Mouse (Mus musculus) inflammation-experienced regulatory T-cells, adult 6 months (primary cell): ENCODE measurements around the gene Gm28374. TPM values are rescaled to one million over a fixed set of nuclear protein-coding genes. Genes with fewer than 3 reads are reported as not detected.
"Not testable (repeated sequence)": the region's sequence is repeated elsewhere in the genome, so short reads cannot be mapped to it uniquely, and the experiment has no call there.

Experiments
- ATAC-seq: one replicate; pipeline ENCODE4 v1.8.0; 2017
- polyA plus RNA-seq, 3 experiments: library from polyadenylated mRNA; unstranded; fragments of 100-300 nt; shearing (Covaris generic); gene quantifications; one replicate each; pipeline ENCODE4 v1.2.1; 2017

Gene Gm28374
- polyA plus RNA-seq = 1 to 10 TPM in 1 of 3 experiments, under 1 TPM in 1, not detected in 1; 0.77 to 1.1 TPM

- ATAC-seq = no peak
These were observed at the start of gene Gm28374 for GRCm38 (mm10) chr19:6082156-6082555. Gene Gm28374, minus strand, starts transcription at chr19:6082256.

GRCm38 (mm10) chr19:6130414-6131128 is 48.5 kb upstream of the Gm28374 start:
- not testable (repeated sequence) for ATAC-seq

- peak; percentile 96 for ATAC-seq
These were observed 45.8 kb upstream of the Gm28374 start, which contains the start of gene Snx15 for GRCm38 (mm10) chr19:6127760-6128341. Gene Snx15, minus strand, starts transcription at chr19:6128304.

- no peak for ATAC-seq
These were observed 44.9 kb upstream of the Gm28374 start for GRCm38 (mm10) chr19:6126789-6127580.

- no peak for ATAC-seq
These were observed 44.2 kb upstream of the Gm28374 start for GRCm38 (mm10) chr19:6126289-6126688.

- no peak for ATAC-seq
These were observed 42.8 kb upstream of the Gm28374 start for GRCm38 (mm10) chr19:6124898-6125297.

- no peak for ATAC-seq
These were observed 41.3 kb upstream of the Gm28374 start for GRCm38 (mm10) chr19:6123330-6123729.

- no peak for ATAC-seq
These were observed 39.7 kb upstream of the Gm28374 start for GRCm38 (mm10) chr19:6121761-6122160.

GRCm38 (mm10) chr19:6118677-6119185 is 36.7 kb upstream of the Gm28374 start:
- ATAC-seq = no peak

GRCm38 (mm10) chr19:6117986-6118676 is 36.1 kb upstream of the Gm28374 start, which contains the start of gene Sac3d1:
Gene Sac3d1, minus strand, starts transcription at chr19:6118650.
- ATAC-seq = peak; percentile 96

GRCm38 (mm10) chr19:6117346-6117985 is 35.4 kb upstream of the Gm28374 start:
- ATAC-seq = no peak

GRCm38 (mm10) chr19:6116113-6116850 is 34.2 kb upstream of the Gm28374 start:
- no peak for ATAC-seq

- no peak for ATAC-seq
These were observed 31.1 kb upstream of the Gm28374 start for GRCm38 (mm10) chr19:6113116-6113515.

- ATAC-seq = no peak
These were observed 23.5 kb upstream of the Gm28374 start, which contains the start of gene Naaladl1 for GRCm38 (mm10) chr19:6105586-6105985. Gene Naaladl1, plus strand, starts transcription at chr19:6105782.

GRCm38 (mm10) chr19:6104476-6104875 is 22.4 kb upstream of the Gm28374 start:
- no peak for ATAC-seq

GRCm38 (mm10) chr19:6102169-6102853 is 20.3 kb upstream of the Gm28374 start:
- no peak for ATAC-seq

- no peak for ATAC-seq
These were observed 19.1 kb upstream of the Gm28374 start for GRCm38 (mm10) chr19:6101186-6101585.

- no peak for ATAC-seq
These were observed 15.8 kb upstream of the Gm28374 start for GRCm38 (mm10) chr19:6097847-6098246.

- ATAC-seq = no peak
These were observed 12.1 kb upstream of the Gm28374 start, which contains the start of gene AC131692.1 for GRCm38 (mm10) chr19:6094119-6094518. Gene AC131692.1, plus strand, starts transcription at chr19:6094419.

- no peak for ATAC-seq
These were observed 6.8 kb upstream of the Gm28374 start for GRCm38 (mm10) chr19:6088841-6089240.
